Mouse (Mus musculus) heart, postnatal 0 days (tissue): ENCODE data around the gene Nrn1l.

Experiments
- CTCF ChIP-seq: IDR thresholded peaks from 2 replicates; pipeline ENCODE4 v1.5.1; 2016; ENCODE audit warnings: antibody characterized with exemption, control low read depth, low read depth
- EP300 ChIP-seq: IDR thresholded peaks from 2 replicates; pipeline ENCODE4 v1.6.1; 2016; ENCODE audit warnings: antibody characterized with exemption, low read depth

- TF ChIP-seq CTCF (no peak), EP300 (no peak)
Measured at GRCm38 (mm10) chr8:105880754-105881520, 12.4 kb upstream of the Nrn1l start, which contains the start of gene Edc4.
